Mouse (Mus musculus) lung, embryonic 15.5 days (tissue): Measurements from ENCODE around the gene Yeats4. TPM values are rescaled to one million over a fixed set of nuclear protein-coding genes. Genes with fewer than 3 reads are reported as not detected.

Source experiments
- ATAC-seq: fragments of 200-750 bp; cut with Nextera tagmentation; 2 replicates; pipeline ENCODE4 v1.8.0; 2017; ENCODE audit warnings: moderate number of reproducible peaks, borderline replicate concordance; ENCODE audit not compliant: low FRiP score, low TSS enrichment; ENCODE audit errors: extremely low read depth
- H3K27ac ChIP-seq: fragments of 300-500 bp; sonication (generic); 2 replicates; pipeline ENCODE4 v1.5.1; 2015; ENCODE audit warnings: moderate library complexity, mild to moderate bottlenecking, inconsistent platforms
- H3K27me3 ChIP-seq: fragments of 300-500 bp; sonication (generic); 2 replicates; pipeline ENCODE4 v1.6.1; 2015; ENCODE audit warnings: inconsistent platforms
- H3K36me3 ChIP-seq: fragments of 300-500 bp; sonication (generic); 2 replicates; pipeline ENCODE4 v1.6.1; 2015; ENCODE audit warnings: inconsistent platforms
- H3K4me1 ChIP-seq: fragments of 300-500 bp; sonication (generic); 2 replicates; pipeline ENCODE4 v1.6.1; 2015; ENCODE audit warnings: inconsistent platforms
- H3K4me2 ChIP-seq: fragments of 300-500 bp; sonication (generic); 2 replicates; pipeline ENCODE4 v1.6.1; 2015; ENCODE audit warnings: inconsistent platforms, mild to moderate bottlenecking, moderate library complexity
- H3K4me3 ChIP-seq: fragments of 300-500 bp; sonication (generic); 2 replicates; pipeline ENCODE4 v1.5.1; 2015; ENCODE audit warnings: mild to moderate bottlenecking, inconsistent platforms
- H3K9ac ChIP-seq: fragments of 300-500 bp; sonication (generic); 2 replicates; pipeline ENCODE4 v1.6.1; 2015; ENCODE audit warnings: inconsistent platforms
- H3K9me3 ChIP-seq: fragments of 300-500 bp; sonication (generic); 2 replicates; pipeline ENCODE4 v1.6.1; 2016; ENCODE audit warnings: inconsistent platforms
- WGBS: fragments of 180-500 bp; shearing (Covaris S2); methylation state at CpG from one replicate; pipeline ENCODE4 v1.1.7; 2015; 5-methylcytosine and 5-hydroxymethylcytosine counted together
- polyA plus RNA-seq: library from polyadenylated mRNA; unstranded; fragments of >200 nt; fragmentation: Nextera tagmentation; extraction: Ambion mirVana; gene quantifications from 2 replicates; pipeline ENCODE4 v1.2.1, GENCODE M21; 2015

The Yeats4 gene
- polyA plus RNA-seq, 1 experiment from 2014 or later: 60.6 TPM

DNA sequence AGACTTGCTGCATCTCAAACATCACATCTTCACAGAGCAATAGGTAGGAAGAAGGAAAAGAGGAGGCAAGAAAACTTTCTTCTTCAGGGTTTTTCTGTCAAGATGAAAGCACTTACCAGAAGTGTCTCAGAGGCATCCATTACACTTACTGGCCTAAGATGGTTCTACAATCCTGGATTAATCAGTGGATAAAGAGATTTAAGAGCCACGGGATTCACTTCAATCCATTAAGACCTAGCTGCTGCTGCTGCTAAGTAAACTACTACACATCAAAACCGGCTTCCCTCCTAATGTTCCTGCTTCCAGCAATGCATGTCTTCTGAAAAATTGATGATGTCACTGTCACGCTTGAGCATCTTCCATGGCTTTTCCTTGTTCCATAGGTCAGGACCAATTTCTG is 27.6 kb downstream of the Yeats4 start:
- Histone ChIP-seq H3K4me2 (no peak overlapping the region), H3K4me1 (no peaks in the 10 kb centered on the region), H3K27me3 (0 out of 2 replicates have a peak, but pooled peaks cover 3% of the 10 kb centered on the region), H3K27ac (no peak overlapping the region), H3K9ac (no peak overlapping the region), H3K36me3 (no peaks in the 10 kb centered on the region), H3K4me3 (no peak overlapping the region), H3K9me3 (no peaks in the 10 kb centered on the region)
- WGBS: 81% methylated on average over 3 of the region's 3 CpGs
- ATAC-seq: no peak

DNA sequence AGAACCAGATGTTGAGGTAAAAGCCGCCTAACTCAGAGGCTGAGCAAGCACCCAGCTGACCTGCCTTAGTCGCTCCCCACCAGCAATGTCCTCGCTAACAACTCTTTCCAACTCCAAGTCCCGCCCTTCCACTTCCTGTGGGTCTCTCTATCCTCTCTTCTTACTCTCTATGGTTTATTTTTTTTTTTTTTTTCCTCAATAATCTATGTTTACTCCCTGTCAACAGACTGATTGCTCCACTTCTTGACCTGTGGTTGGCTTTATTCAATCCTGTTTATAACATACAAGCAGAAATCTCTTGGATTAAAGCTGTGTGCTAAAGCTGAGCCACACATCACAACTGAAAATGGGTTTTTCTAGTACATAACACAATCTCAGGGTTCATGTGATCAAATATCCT is 28.6 kb downstream of the Yeats4 start:
- ATAC-seq: no peak
- 95% methylated on average over 4 of the region's 4 CpGs for WGBS

DNA sequence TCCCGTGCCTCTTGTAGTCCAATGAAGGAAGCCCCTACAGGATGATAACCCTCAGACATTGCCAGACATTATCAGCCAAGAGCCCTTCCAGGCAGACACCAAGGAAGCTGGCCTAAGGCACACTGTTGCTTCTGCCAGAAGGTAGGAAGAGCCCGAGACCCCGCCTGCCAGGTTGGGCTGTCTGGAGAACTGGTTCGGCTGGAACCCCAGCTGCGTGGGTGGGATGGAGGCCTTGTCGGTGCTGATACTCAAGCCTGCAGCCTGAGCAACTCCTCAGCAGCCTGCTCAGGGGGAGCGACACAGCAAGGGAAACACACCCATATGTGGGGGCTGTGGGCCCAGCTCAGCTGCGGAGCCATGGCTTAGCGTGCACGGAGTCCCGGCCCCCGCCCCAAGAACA is 29.3 kb downstream of the Yeats4 start:
- H3K9me3 ChIP-seq: no peaks in the 10 kb centered on the region
- no peaks in the 10 kb centered on the region for H3K27me3 ChIP-seq
- no peak for ATAC-seq
- 77% methylated on average over 12 of the region's 12 CpGs for WGBS
- no peak overlapping the region for H3K4me2 ChIP-seq
- H3K36me3 ChIP-seq: no peaks in the 10 kb centered on the region
- H3K4me3 ChIP-seq: no peak overlapping the region
- H3K27ac ChIP-seq: no peak overlapping the region
- H3K9ac ChIP-seq: no peak overlapping the region
- H3K4me1 ChIP-seq: no peaks in the 10 kb centered on the region

More for the DNA sequence above, 28.6 kb downstream of the Yeats4 start:
- Histone ChIP-seq H3K27ac (no peak overlapping the region), H3K36me3 (no peaks in the 10 kb centered on the region), H3K9ac (no peak overlapping the region), H3K4me3 (no peak overlapping the region), H3K4me2 (no peak overlapping the region), H3K27me3 (0 out of 2 replicates have a peak, but pooled peaks cover 3% of the 10 kb centered on the region), H3K4me1 (no peaks in the 10 kb centered on the region), H3K9me3 (no peaks in the 10 kb centered on the region)

DNA sequence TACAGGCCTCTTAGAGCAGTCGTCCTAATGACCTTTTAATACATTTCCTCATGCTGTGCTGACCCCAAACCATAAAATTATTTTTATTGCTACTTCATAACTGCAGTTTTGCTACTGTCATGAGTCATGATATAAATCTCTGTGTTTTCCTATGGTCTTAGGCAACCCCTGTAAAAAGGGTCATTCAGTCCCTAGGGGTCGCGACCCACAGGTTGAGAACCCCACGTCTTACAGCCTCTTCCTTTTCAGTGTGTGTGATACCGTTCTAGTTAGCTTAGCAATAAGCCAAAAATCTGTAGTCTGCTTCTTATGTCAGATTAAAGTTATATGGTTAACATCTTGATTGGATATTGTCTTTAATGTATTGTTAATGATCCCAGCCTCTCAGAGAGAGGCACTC is 30.9 kb downstream of the Yeats4 start:
- no peak overlapping the region for H3K4me3 ChIP-seq
- H3K27me3 ChIP-seq: no peaks in the 10 kb centered on the region

DNA sequence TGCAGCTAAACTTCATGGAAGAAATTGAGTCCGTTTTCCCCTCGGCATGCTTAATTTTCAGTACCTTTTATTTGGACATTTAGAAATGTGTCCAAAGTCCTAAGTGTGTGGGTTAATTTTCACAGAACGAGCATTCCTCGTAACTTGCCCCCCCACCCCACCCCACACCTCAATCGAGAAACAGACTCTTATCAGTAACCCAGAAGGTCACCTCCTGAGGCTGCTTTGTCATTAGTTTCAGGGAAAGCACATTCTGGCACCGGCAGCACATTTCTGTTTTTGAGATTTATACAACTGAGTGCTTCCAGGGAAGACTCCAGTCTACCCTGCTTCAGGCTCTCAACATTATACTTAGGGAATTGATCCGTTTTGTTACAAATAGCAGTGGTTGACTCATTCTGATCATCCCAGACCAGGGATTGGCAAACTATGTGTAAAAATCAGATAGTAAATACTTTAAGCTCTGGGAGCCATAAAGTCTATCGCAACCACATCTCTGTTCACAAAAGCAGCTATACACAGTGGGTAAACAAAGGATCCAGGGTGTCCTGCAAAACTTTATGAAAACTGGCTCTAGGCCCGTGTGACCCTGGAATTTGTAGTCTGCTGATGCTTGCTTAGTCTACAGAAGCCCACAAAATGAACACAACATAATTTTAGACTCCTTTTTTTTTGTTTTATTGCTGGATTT is 38.8 kb downstream of the Yeats4 start:
- Histone ChIP-seq H3K27ac (no peak overlapping the region), H3K4me3 (no peak overlapping the region), H3K36me3 (no peaks in the 10 kb centered on the region), H3K4me2 (no peak overlapping the region), H3K27me3 (no peaks in the 10 kb centered on the region), H3K9ac (no peak overlapping the region), H3K9me3 (no peaks in the 10 kb centered on the region), H3K4me1 (0 out of 2 replicates have a peak, but pooled peaks cover 9% of the 10 kb centered on the region)
- ATAC-seq: no peak
- WGBS: 39% methylated on average over 9 of the region's 9 CpGs

More for the DNA sequence above, 30.9 kb downstream of the Yeats4 start:
- Histone ChIP-seq H3K36me3 (no peaks in the 10 kb centered on the region), H3K9me3 (no peaks in the 10 kb centered on the region), H3K4me2 (no peak overlapping the region), H3K4me1 (no peaks in the 10 kb centered on the region), H3K27ac (no peak overlapping the region), H3K9ac (no peak overlapping the region)
- WGBS: 78% methylated on average over 5 of the region's 5 CpGs
- no peak for ATAC-seq

DNA sequence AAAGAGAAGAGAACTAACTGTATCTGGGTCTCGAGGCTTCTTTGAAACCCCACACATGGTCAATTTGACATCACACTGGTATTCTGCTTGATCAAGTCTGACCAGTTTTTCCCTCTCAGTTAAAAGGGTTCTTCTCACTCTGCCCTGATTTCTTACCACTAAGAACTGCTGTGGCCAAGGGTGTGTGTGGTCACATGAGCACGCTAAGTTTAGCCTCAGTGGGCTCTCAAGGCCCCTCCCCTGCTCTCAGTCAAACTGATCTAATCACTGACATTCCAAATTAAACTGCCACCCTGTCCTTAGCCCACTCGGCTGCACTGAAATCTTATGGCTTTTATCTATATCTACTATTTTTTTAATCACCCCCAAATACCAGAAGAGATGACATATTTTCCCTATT is 43.2 kb downstream of the Yeats4 start:
- Histone ChIP-seq H3K4me1 (0 out of 2 replicates have a peak, but pooled peaks cover 9% of the 10 kb centered on the region), H3K27ac (no peak overlapping the region), H3K36me3 (no peaks in the 10 kb centered on the region), H3K9ac (no peak overlapping the region), H3K4me3 (no peak overlapping the region), H3K27me3 (no peaks in the 10 kb centered on the region), H3K9me3 (no peaks in the 10 kb centered on the region), H3K4me2 (no peak overlapping the region)
- 17% methylated on average over 3 of the region's 3 CpGs for WGBS
- ATAC-seq: peak; percentile 49; the same call in 1 of the 2 replicates

DNA sequence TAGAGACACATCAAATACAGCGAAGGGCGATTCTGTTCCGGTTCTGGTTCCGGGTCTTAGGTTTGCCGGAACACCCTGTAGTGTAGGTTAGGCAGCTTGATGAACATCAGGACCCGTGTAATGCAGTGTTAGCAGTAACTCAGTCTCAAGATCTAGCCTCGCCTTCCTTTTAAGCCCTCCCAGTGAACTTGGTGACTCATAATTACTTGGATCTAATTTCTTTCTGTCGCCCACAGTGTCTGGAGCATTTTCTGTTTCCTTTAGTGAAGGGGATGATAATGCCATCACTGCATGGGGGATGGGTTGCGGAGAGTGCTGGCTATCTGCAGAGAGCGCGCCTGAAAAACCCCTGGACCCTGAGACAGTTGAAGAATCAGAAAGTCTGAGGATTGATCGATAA is 49.7 kb downstream of the Yeats4 start:
- Histone ChIP-seq H3K27me3 (no peaks in the 10 kb centered on the region), H3K27ac (no peak overlapping the region), H3K9ac (no peak overlapping the region), H3K9me3 (no peaks in the 10 kb centered on the region), H3K4me1 (peaks cover 11% of the 10 kb centered on the region; the same call in 1 of the 2 replicates), H3K36me3 (no peaks in the 10 kb centered on the region), H3K4me3 (no peak overlapping the region), H3K4me2 (0 out of 2 replicates have a peak overlapping the region, but pooled peaks have one; percentile 6)
- ATAC-seq: no peak
- 64% methylated on average over 12 of the region's 12 CpGs for WGBS

DNA sequence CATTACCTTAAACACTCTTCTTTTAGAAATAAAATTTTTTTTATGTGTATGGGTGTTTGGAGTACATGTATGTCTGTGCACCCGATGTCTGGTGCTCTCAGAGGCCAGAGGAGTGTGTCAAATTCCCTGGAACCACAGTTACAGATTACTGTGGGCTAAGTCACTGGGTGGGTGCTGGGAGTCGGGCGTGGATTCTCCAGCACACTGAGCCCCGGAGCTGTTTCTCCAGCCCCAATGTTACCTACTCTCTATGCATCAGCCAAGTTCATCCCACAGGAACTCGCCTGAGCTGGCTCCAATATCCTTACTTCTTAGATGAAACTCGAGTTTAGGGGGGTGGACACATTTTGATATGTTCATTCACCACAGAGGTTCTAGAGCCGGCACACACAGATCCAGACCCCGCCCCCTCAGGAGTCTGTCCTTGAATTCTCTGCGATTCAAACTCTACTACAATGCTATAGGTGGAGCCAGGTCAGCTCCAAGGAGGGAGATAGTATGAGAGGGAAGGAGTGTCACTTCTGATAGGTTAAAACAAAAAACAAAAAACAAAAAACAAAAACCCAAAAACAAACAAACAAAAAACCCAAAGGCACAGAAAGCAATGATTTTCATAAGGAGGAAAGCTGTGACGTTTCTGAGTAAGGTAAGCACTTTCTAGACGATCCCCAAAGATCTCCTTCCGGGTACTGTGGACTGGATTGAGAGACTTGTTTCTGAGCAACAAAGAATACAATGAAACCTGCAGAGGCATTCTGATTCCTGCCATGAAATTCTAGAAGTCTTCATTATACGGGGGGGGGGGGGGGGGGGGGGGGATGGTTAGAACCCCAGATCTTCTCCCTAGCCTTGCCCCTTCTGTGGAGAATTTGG is 50.5 kb downstream of the Yeats4 start:
- Histone ChIP-seq H3K27ac (no peak overlapping the region), H3K9me3 (no peaks in the 10 kb centered on the region), H3K4me3 (no peak overlapping the region), H3K4me2 (no peak overlapping the region; the same call in 1 of the 2 replicates), H3K27me3 (no peaks in the 10 kb centered on the region), H3K4me1 (peaks cover 11% of the 10 kb centered on the region; the same call in 1 of the 2 replicates), H3K9ac (no peak overlapping the region), H3K36me3 (no peaks in the 10 kb centered on the region)
- ATAC-seq: no peak; the same call in 1 of the 2 replicates
- 39% methylated on average over 13 of the region's 13 CpGs for WGBS

DNA sequence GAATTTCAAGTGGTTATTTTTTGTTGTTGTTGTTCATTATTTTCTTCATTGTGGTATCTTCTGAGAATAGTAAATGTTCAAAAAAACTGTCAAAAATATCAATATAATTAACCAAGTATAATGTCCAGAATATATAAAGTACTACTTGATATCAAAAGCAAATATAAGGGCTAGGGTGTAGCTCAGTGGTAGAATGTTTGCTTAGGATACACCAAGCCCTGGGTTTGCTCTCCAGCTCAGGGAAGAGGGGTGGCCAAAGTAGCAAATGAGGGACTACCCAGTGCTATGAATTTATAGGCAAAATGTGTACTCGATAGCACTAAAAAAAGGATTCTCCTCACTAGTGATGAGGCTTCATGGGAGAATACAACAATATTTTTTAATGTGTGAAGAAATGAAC is 51.2 kb downstream of the Yeats4 start:
- Histone ChIP-seq H3K9me3 (no peaks in the 10 kb centered on the region), H3K4me3 (no peak overlapping the region), H3K4me2 (no peak overlapping the region), H3K36me3 (no peaks in the 10 kb centered on the region), H3K9ac (no peak overlapping the region), H3K27ac (no peak overlapping the region), H3K4me1 (peaks cover 11% of the 10 kb centered on the region; the same call in 1 of the 2 replicates), H3K27me3 (no peaks in the 10 kb centered on the region)
- WGBS: 79% methylated on average over 1 of the region's 1 CpGs
- ATAC-seq: no peak

DNA sequence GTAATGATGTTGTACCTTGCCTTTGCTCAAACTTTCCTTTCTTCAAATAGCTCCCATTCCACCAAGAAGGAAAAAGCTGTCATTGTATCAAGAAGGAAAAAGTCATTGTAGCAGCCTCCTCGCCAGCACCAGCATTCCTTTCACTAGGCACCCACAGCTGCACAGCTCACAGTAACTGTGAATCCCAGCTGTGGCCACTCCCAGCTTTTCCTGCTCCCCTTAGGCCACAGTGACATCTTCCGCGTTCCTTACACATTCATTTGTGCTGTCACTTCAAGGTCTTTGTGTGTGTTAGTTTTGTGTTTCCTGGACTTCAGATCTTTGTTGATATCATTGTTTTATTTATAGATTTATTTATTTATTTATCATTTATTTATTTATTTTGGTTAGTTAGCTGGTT is 52.2 kb downstream of the Yeats4 start:
- Histone ChIP-seq H3K4me1 (peaks cover 11% of the 10 kb centered on the region; the same call in 1 of the 2 replicates), H3K4me3 (no peak overlapping the region), H3K9me3 (no peaks in the 10 kb centered on the region), H3K4me2 (no peak overlapping the region), H3K36me3 (no peaks in the 10 kb centered on the region), H3K9ac (no peak overlapping the region), H3K27me3 (no peaks in the 10 kb centered on the region), H3K27ac (no peak overlapping the region)
- WGBS: 14% methylated on average over 3 of the region's 3 CpGs
- ATAC-seq: no peak

DNA sequence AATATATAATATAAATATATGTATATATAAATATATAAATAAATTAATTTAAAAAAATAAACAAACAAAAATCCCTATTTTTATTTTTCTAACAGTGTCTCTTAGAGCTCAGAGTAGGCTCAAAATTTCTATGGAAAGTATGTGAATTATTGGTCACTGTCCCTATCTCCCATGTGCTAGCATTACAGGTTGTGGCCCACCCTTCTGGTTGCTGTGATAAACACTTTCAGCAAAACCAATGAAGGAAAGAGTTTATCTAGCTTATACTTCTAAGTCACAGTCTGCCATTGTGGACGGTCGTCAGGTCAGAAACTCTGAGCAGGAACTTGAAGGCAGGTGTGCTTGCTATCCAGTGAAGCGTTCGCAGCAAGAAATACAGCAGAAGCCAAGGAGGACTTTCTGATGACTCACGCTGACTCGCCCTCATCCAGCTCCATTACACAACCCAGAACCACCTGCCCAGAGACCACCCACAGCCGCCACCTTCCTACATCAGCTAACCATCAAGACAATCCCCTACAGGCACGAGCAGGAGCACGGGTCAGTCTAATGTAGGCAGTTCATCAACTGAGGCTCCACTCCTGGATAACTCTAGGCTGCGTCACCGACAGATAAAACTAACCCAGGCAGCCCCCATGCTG is 57.4 kb downstream of the Yeats4 start:
- Histone ChIP-seq H3K4me3 (no peak overlapping the region), H3K27ac (no peak overlapping the region), H3K9me3 (no peaks in the 10 kb centered on the region), H3K9ac (no peak overlapping the region), H3K4me1 (peaks cover 5% of the 10 kb centered on the region; the same call in 1 of the 2 replicates), H3K4me2 (no peak overlapping the region), H3K36me3 (no peaks in the 10 kb centered on the region), H3K27me3 (no peaks in the 10 kb centered on the region)
- 86% methylated on average over 11 of the region's 11 CpGs for WGBS
- no peak for ATAC-seq
